ENCODE assay signal across 22 mouse cellular contexts in genomic region chr8:48279360-48279759, GRCm38 (mm10).
DNase-seq lines count a peak whose midpoint lies in the region; ATAC-seq and TF ChIP-seq lines count a peak whose summit lies in the region.
"Had no signal": no experiment of that assay in that cellular context is flagged by ENCODE, and none has a peak within 500 bp of the region (broad histone marks: within the 10 kb centered on the region; RNA-seq: fewer than 3 reads in every experiment).

No protein-coding gene starts in this region.

- no peak overlapping the region for H3K4me2 ChIP-seq in kidney, postnatal 0 days (ENCODE audit: low read length)
- no peak overlapping the region for H3K4me2 ChIP-seq in midbrain, postnatal 0 days (ENCODE audit: low read depth, low read length, poor library complexity, severe bottlenecking)
- H3K4me2 ChIP-seq in midbrain, embryonic 15.5 days = no peak overlapping the region
- H3K4me2 ChIP-seq: forebrain, embryonic 13.5 days; heart, embryonic 11.5 days; limb, embryonic 13.5 days; neural tube, embryonic 13.5 days had no signal

- no peak overlapping the region for H3K4me3 ChIP-seq in kidney, postnatal 0 days (replicated peaks; ENCODE audit: low read depth, low read length)
- no peak overlapping the region for H3K4me3 ChIP-seq in midbrain, postnatal 0 days (ENCODE audit: low read depth, low read length)
- no peak overlapping the region for H3K4me3 ChIP-seq in midbrain, embryonic 15.5 days
- H3K4me3 ChIP-seq in embryonic fibroblast, embryonic 13.5 days (ENCODE audit: insufficient read depth, low read length) = no peak overlapping the region
- no peak overlapping the region for H3K4me3 ChIP-seq in lung, adult 2 months (replicated peaks; ENCODE audit: extremely low read depth, low read depth, low read length)
- H3K4me3 ChIP-seq: erythroblast, embryonic 14.5 days; forebrain, embryonic 13.5 days; limb, embryonic 13.5 days; neural tube, embryonic 13.5 days had no signal

- H3K4me1 ChIP-seq in kidney, postnatal 0 days (replicated peaks; ENCODE audit: insufficient read depth, low read length) = no peaks in the 10 kb centered on the region
- no peaks in the 10 kb centered on the region for H3K4me1 ChIP-seq in midbrain, postnatal 0 days (ENCODE audit: insufficient read depth, low read length)
- H3K4me1 ChIP-seq in midbrain, embryonic 15.5 days = peaks cover 7% of the 10 kb centered on the region; the same call in 1 of the 2 replicates
- H3K4me1 ChIP-seq in embryonic fibroblast, embryonic 13.5 days (ENCODE audit: control insufficient read depth, insufficient read depth, low read length) = no peaks in the 10 kb centered on the region
- H3K4me1 ChIP-seq in lung, adult 2 months (ENCODE audit: control insufficient read depth, insufficient read depth, low read length) = no peaks in the 10 kb centered on the region
- H3K4me1 ChIP-seq: limb, embryonic 13.5 days had no signal

- WGBS in kidney, postnatal 0 days = 97% methylated on average over 2 of the region's 2 CpGs
- 94% methylated on average over 2 of the region's 2 CpGs for WGBS in midbrain, postnatal 0 days
- 94% methylated on average over 2 of the region's 2 CpGs for WGBS in midbrain, embryonic 15.5 days
- 94% methylated on average over 2 of the region's 2 CpGs for WGBS in lung, adult 2 months

- H3K27me3 ChIP-seq in kidney, postnatal 0 days (ENCODE audit: insufficient read depth, low read length) = no peaks in the 10 kb centered on the region
- no peaks in the 10 kb centered on the region for H3K27me3 ChIP-seq in midbrain, postnatal 0 days (ENCODE audit: insufficient read depth, low read length)
- no peaks in the 10 kb centered on the region for H3K27me3 ChIP-seq in midbrain, embryonic 15.5 days (replicated peaks)
- H3K27me3 ChIP-seq: forebrain, embryonic 13.5 days; limb, embryonic 13.5 days; neural tube, embryonic 13.5 days; Patski had no signal

- no peak for ATAC-seq in kidney, postnatal 0 days (replicated peaks; ENCODE audit: low FRiP score, low read depth)
- ATAC-seq in midbrain, postnatal 0 days (ENCODE audit: low FRiP score) = no peak
- no peak for ATAC-seq in midbrain, embryonic 15.5 days (replicated peaks)
- ATAC-seq: forebrain, embryonic 13.5 days; Patski had no signal

- peak; percentile 66 for DNase-seq in heart, adult 11 months
- DNase-seq in heart, adult 8-10 months (ENCODE audit: low spot score) = no peak
- DNase-seq in kidney, postnatal 0 days (ENCODE audit: low spot score) = no peak
- DNase-seq in kidney, adult 11 months = no peak
- no peak for DNase-seq in midbrain, postnatal 0 days (ENCODE audit: low spot score)
- DNase-seq in lung, adult 2 months = no peak
- DNase-seq: adrenal gland, postnatal 14 days; cerebellum, adult 18-20 months; gastrocnemius, postnatal 36 days; heart, postnatal 14 days; kidney, adult 9 months; lung, postnatal 36 days; thymus, postnatal 36 days had no signal

- no peak for TF ChIP-seq POLR2A in embryonic fibroblast, embryonic 13.5 days (IDR thresholded peaks at IDR 0.05; ENCODE audit: low read depth, low read length)
- no peak for TF ChIP-seq POLR2A in lung, adult 2 months (IDR thresholded peaks at IDR 0.05; ENCODE audit: borderline replicate concordance, extremely low read depth, low read depth, low read length)

- no peak overlapping the region for H3K27ac ChIP-seq in kidney, postnatal 0 days
- H3K27ac ChIP-seq in midbrain, postnatal 0 days (ENCODE audit: low read depth, low read length) = no peak overlapping the region
- H3K27ac ChIP-seq in midbrain, embryonic 15.5 days = no peak overlapping the region
- no peak overlapping the region for H3K27ac ChIP-seq in embryonic fibroblast, embryonic 13.5 days (ENCODE audit: insufficient read depth, low read length)
- H3K27ac ChIP-seq: forebrain, embryonic 13.5 days; limb, embryonic 13.5 days; liver, embryonic 14.5 days; neural tube, embryonic 13.5 days had no signal

- H3K9ac ChIP-seq in kidney, postnatal 0 days (ENCODE audit: low read depth, low read length) = no peak overlapping the region
- H3K9ac ChIP-seq in midbrain, postnatal 0 days (replicated peaks; ENCODE audit: low read length, poor library complexity, severe bottlenecking) = no peak overlapping the region
- no peak overlapping the region for H3K9ac ChIP-seq in midbrain, embryonic 15.5 days
- H3K9ac ChIP-seq: forebrain, embryonic 13.5 days; limb, embryonic 13.5 days; liver, embryonic 14.5 days; neural tube, embryonic 13.5 days had no signal

- TF ChIP-seq CTCF in kidney, postnatal 0 days (IDR thresholded peaks at IDR 0.05; ENCODE audit: low read depth) = peak; percentile 52
- peak; percentile 59 for TF ChIP-seq CTCF in midbrain, postnatal 0 days (IDR thresholded peaks at IDR 0.05)
- peak; percentile 44; the same call in 1 of the 2 replicates for TF ChIP-seq CTCF in embryonic fibroblast, embryonic 13.5 days (IDR thresholded peaks at IDR 0.05; ENCODE audit: borderline replicate concordance, insufficient read depth, low read length)
- no peak for TF ChIP-seq CTCF in lung, adult 2 months (IDR thresholded peaks at IDR 0.05; ENCODE audit: insufficient read depth, low read length)

- no peaks in the 10 kb centered on the region for H3K9me3 ChIP-seq in kidney, postnatal 0 days (replicated peaks; ENCODE audit: low read length)
- H3K9me3 ChIP-seq in midbrain, postnatal 0 days (ENCODE audit: low read length) = no peaks in the 10 kb centered on the region
- no peaks in the 10 kb centered on the region for H3K9me3 ChIP-seq in midbrain, embryonic 15.5 days

- H3K36me3 ChIP-seq in kidney, postnatal 0 days (ENCODE audit: insufficient read depth, low read length) = peaks cover 21% of the 10 kb centered on the region
- H3K36me3 ChIP-seq in midbrain, postnatal 0 days (ENCODE audit: insufficient read depth, low read length) = peaks cover 9% of the 10 kb centered on the region; the same call in 1 of the 2 replicates
- peaks cover 15% of the 10 kb centered on the region for H3K36me3 ChIP-seq in midbrain, embryonic 15.5 days (replicated peaks)
